Mouse (Mus musculus): ENCODE measurements at regions not wholly inside any gene's neighbourhood (a gene's known extent, or its start where the extent isn't known, plus 50 kb on each side); places are given as distances from the start of the nearest gene placed in this dataset.
A peak's percentile ranks its signal among the peaks of the same experiment; 100 is the strongest.
"Not testable (repeated sequence)": the region's sequence is repeated elsewhere in the genome, so short reads cannot be mapped to it uniquely, and the experiment has no call there.

DNA sequence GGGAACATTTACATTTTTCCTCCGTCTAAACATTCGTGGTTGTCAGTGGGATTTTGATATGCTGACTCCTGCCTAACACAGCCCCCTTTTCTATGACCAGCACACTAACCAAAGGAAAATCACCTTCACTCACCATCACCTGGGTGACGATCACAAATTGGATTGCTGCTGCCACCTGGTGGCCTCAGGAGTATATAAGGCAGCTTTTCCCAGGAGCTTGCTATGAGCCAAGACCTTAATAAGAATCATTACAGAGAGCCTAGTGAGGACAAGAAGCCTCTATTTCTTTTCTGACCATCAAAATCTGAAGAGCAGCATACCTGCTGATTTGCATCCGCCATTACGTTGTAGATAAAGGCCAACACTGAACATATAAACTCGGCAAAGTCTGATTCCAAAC is 137.3 kb upstream of the Nabp1 start:
- intact Hi-C loops (cut with DNase I; ENCODE audit: low total_unique reads): no loop called here
- no peak for DNase-seq

DNA sequence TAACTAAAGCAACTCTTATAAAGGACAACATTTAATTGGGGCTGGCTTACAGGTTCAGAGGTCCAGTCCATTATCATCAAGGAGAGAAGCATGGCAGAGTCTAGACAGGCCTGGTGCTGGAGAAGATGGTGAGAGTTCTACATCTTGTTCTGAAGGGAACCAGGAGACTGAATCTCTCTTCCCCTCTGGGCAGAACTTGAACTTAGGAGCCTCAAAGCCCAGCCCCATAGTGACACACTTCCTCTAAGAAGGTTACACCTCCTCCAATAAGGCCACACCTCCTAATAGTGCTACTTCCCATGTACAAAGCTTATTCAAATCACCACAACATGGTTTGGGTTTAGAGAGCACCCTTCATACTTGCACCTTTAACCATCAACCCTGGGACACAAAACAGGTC is 136.5 kb upstream of the Nabp1 start:
- DNase-seq: no peak
- intact Hi-C loops (cut with DNase I; ENCODE audit: low total_unique reads): no loop called here

DNA sequence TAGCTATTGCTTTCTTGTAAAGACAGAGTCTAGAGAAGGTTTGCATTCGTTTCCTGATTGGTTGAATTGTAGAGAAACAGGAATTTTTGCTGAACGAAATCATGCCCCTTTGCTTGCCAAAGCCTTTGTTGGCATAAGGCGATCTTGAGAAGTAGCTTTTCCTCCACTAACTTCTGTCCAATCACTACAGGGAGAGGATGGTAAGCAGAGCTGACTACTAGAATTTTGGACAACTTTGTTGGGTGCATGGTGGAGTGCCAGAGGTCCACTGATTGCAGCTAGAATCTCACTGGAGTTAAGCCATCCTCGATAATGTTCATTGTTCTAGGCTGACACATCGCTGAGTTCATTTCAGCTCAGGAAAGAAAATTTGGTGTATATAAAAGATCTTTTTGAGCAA is 131.1 kb upstream of the Nabp1 start:
- intact Hi-C loops (cut with DNase I; ENCODE audit: low total_unique reads): no loop called here

DNA sequence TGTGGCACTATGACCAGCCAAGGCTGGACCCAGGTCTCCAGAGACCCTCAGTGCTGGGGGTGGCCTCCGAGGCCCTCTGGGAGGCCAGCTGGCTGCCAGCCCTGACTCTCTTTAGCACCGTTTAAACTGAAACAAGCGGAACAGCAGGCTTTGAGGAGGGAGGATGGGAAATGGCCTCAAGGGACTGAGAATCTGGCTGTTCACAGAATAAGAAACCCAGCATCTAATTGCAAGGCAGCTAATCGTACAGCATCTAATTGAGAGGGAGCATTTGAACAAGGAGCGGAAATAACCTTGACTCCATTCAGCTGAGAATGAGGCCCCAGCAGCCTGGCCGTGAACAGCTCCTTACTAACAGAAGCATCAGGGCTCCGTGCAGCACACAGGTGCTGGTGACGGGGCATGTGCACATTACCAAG is 129.2 kb upstream of the Nabp1 start:
- no peak for DNase-seq

More for the DNA sequence above, 131.1 kb upstream of the Nabp1 start:
- no peak for DNase-seq

DNA sequence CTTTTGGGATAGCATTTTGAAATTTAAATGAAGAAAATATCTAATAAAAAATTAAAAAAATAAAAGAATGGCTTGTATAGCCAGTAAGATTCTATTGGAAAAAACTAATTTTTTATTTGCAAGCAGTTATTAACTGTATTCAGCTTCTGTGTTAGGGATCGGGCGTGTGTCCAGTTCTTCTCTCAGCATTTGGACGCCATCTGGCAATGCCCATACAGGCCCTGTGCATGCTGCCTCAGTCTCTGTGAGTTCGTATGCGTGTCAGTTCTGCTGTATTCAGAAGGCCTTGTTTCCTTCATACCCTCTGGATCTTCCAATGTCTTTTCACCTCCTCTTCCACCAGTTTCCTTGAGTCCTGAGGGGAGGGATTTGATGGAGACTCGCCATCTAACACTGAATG is 123.8 kb upstream of the Nabp1 start:
- intact Hi-C loops (cut with DNase I; ENCODE audit: low total_unique reads): no loop called here

More for the DNA sequence above, 129.2 kb upstream of the Nabp1 start:
- intact Hi-C loops (cut with DNase I; ENCODE audit: low total_unique reads): no loop called here

DNA sequence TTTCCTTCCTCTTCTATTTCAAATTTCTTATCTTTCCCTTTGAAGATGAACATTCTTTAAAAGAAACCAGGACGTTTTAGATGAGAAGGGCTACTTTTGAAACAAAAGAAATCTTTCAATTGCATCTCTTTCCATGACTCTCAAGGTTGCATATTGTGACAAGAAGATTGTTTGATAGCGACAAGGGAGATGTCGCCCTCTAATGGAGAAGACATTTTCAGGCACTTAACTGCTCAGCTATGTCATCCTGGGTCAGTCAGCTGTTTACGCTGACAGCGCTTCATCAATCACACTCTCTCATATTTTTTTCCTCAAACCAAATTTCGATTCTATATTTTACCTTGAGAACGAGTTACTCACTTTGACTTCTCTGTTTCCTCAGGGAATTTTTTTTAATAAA is 122.2 kb upstream of the Nabp1 start:
- no peak for DNase-seq
- intact Hi-C loops (cut with DNase I; ENCODE audit: low total_unique reads): no loop called here

More for the DNA sequence above, 123.8 kb upstream of the Nabp1 start:
- no peak for DNase-seq

DNA sequence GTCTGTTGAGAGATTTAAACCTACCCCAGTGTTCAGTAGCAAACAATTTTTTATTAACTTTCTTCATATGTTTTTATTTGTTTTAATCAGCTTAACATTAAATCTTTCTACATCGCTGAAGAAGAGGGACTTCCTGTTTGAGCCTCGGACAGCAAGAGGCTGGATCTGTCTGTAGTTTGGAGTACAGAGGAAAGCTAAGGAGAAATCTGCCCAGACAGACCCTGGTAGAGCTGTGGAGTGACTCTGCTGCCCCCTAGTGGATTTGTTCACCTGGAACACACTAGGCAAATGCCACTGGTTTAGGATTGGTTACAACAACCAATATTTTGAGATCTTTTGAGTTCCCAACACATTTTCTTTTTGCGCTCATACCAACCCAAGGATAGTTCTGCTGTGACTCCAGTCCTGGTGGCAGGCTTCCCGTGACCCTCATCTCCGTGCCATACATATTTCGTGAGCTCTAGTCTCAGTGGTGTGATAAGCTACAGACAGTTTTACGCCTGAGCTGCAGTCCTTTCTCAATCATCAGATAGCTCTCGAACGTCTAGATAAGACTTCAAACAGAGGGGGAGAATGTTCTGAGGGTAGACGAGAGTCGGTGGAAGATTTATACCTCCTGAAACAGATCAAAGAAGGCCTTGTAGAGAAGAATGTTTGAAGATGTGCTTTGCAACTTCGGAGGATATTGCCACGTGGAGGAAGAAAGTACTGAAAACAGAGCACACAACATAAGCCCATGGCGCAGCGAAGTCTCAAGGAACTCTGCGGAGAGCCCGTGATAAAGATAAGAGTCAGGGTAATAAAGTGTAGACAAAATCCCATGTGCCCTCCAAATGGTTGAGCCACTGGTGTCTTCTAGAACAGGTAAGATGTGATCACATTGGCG is 119.0 kb upstream of the Nabp1 start:
- intact Hi-C loops (cut with DNase I; ENCODE audit: low total_unique reads): loop anchor here (2.0 kb wide), 1 partner anchor 132 kb away; no protein-coding TSS in a partner anchor

DNA sequence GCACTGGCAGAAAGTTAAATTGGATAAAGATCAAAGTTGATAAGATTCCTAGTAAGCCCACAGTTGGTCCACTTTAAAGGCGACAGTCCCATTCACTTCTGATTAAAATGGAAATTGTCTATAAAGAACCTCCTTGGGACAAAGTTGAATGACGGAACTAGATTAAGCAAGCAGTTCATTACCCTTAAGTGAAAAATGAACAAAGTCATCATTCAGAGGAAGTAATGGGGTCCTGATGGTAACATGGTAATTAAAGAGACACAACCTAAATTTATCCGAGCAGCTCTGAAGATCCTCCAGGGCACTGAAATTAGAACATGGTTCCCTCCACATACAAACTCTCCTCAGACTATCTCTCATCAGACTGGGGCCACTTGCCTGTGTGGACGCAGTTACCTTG is 116.4 kb upstream of the Nabp1 start:
- DNase-seq: no peak
- intact Hi-C loops (cut with DNase I; ENCODE audit: low total_unique reads): no loop called here

More for the DNA sequence above, 119.0 kb upstream of the Nabp1 start:
- peak; percentile 73 for DNase-seq

DNA sequence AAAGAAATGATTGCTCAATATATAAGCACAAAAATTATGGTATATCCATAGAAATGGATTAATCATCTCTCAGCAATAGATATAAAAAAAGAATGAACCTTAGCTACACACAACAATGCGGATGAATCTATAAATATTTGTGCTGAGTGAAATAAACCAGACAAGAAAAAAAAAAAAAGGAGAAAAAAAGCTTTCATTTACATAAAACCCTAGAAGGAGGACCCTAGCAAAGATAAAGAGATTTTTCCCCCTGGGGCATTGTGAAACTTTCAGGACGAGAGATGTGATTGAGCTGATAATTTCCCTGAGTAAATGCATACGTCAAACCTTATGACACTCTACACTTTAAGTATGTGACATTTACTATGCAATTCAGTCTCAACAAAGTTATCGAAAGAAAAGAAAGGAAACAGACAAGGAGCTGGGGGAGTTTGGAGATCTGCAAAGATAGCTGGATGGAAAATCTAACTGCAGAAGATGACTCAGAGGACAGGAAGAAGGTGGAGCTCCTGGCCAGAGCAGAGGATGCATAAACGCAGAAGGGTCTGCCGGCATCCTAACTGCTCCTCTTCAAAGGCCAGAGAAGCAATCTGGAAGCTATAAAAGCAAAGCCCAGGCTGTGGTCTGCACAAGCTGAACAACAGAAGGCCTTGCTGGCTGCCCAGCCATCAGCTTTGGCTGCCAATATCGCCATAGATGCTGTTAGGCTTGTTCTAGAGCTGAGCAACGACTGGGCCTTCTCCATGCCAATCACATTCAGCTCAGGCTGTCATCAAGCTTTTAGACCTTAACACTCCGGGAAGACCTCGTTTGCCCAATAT is 115.6 kb upstream of the Nabp1 start:
- DNase-seq: no peak
- intact Hi-C loops (cut with DNase I; ENCODE audit: low total_unique reads): no loop called here

DNA sequence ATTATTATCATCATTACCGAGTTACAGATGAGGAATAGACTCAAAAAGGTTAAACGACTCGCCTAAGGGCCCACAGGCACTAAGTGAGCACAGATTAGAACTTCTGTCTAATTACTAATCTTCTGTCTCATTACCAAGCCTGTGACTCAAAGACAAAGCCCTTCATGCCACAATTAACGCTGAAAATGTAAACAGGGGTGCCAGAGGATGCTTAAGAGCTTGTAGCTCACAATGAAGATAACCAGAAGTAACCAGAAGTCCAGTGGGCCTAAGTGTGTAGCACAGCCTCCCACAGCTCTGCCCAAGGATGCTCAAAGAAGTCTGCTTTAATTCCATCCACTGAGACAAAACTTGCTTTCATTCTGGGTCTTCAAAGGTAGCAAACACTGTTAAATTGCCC is 113.7 kb upstream of the Nabp1 start:
- DNase-seq: no peak
- intact Hi-C loops (cut with DNase I; ENCODE audit: low total_unique reads): no loop called here

DNA sequence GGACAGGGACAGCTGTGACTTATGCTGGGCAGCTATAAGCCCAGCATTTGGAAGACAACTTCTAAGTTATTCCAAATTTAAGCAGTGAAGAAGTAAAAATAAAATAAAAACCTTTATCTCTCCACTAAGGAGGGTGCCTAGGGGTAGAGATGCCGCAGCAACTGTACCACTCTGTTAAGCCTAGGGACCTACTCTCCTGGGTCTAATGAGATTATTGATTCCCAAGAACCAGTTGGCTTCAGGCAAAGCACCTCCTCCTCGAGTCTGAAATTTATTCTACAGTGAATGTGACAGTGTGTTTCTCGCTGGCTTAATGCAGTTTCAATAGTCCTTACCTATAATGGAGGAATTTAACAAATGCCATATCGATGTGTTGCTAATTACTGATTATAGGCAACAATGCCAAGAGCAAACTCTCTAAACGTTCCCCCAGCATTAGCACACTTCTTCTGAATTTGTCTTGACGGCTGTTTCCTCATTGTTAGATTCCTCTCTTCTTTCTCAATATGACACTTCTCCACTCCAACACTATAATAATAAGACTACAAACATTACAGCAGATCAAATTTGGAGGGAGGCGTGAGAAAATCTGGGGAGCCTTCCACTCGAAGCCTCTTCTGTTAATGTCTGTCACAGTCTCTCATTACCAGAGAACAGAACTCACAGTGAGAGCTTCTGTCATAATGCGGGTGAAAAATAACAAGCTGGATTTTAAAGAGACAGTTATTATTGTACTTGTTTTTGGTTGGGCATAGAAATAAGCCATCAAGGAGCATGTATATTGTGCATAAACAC is 112.6 kb upstream of the Nabp1 start:
- DNase-seq: no peak
- intact Hi-C loops (cut with DNase I; ENCODE audit: low total_unique reads): no loop called here

DNA sequence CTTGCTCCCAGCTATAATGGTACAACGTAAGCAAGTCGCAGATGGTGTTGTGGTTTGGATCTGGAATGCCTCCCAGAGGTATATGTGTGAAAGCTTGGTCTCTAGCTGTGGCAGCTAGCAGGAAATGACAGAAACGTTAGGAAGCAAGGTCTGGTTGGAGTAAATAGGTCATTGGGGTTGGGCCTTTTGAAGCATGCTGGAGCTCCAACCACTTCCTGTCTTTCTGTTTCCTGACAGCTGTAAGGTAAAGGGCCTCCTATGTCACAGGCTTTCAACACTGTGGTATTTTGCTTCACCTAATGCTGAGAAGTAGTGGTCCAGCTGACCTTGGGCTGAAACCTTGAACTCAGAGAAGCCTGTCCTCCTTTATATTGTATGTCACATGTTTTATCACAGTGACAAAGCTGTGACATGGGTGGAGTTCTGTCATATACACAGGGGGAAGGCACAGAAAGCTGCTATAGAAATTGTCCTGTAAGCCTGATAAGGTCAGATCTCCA is 106.8 kb upstream of the Nabp1 start:
- intact Hi-C loops (cut with DNase I; ENCODE audit: low total_unique reads): no loop called here
- no peak for DNase-seq

DNA sequence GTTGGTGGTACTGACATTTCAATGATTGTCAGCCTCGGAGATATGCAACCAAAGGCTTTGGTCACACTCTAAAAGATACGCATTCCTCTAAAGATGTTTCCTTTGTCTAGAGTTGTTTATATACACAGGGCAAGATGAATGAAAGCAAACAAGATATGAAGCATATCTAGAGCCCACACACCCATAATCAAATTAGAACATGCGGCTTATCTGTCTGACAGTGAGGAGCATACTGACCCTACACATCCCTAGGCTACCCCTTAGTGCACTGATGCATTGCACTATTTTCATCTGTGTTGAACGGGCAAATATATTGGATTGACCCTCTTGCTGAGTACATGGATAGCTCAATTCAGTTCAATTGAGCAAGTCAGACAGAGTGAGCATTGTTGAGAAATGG is 105.6 kb upstream of the Nabp1 start:
- no peak for DNase-seq
- intact Hi-C loops (cut with DNase I; ENCODE audit: low total_unique reads): no loop called here

DNA sequence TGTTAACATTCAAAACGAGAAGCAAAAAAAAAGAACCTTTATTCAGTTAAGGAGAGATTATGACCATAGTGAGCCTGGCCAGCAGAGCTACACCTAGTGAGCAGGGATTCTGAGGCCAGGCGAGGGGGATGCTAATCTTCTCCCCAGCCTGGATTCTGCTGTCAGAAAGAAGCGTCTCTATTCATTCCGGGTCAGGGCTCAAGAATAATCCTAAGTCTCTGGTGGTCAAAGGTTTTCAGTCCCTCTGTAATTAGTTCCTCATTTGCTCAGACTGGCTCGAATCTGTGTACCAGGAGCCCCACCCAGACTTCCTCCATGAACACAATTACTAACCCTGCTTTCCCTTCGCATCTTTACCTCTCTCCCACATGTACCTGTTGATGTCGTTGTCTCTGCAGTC is 101.8 kb upstream of the Nabp1 start:
- intact Hi-C loops (cut with DNase I; ENCODE audit: low total_unique reads): no loop called here
- no peak for DNase-seq

DNA sequence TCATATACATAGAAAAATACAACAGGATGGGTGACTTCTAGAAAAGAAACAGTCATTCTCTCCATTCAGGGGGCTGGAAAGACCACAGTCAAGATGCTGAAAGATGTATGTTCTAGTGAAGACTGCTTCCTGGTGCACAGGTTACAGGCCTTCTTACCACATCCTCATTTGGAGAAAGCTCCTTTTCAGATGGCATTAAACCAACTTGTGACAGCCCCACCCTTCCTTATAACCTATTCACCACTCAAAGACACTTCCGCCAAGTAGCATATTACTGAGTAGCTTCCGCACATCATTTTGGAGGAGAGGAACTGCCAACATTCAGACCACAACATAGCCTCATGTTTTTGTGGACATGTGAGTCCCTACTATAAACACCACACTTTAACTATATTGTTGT is 99.5 kb upstream of the Nabp1 start:
- no peak for DNase-seq
- intact Hi-C loops (cut with DNase I; ENCODE audit: low total_unique reads): no loop called here

DNA sequence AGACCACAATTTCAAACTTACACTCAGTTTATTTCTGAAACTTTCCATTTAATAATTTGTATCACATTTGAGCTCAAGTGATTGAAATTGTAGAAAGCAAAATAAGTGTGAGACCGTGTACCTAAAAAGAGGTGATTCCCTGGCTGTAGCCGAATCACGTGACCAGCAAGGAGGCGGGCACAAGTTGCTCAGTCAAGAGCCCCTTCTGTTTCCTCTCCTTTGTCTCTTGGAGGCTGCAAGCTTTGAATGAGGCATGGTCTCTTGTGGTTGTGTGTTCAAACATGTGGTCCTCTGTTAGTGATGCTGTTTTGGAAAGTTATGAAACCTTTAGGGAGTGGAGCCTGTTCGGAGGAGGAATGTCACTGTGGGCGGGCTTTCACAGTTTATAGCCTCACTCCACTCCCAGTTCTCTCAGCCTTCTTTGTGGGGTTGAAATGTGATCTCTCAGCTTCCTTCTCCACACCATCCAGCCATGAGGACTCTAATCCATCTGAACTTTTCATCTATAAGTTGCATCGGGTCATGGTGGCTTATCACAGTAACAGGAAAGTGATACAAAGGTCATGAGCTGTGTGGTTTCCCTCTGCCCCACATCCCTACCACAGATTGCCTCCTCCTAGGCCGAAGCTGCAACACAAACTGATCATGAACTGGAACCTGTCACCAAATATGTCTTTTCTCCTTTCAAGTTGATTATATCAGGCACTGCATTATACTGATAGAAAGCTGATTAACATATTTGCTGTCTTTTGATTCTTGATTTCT is 94.3 kb upstream of the Nabp1 start:
- DNase-seq: no peak
- intact Hi-C loops (cut with DNase I; ENCODE audit: low total_unique reads): no loop called here

DNA sequence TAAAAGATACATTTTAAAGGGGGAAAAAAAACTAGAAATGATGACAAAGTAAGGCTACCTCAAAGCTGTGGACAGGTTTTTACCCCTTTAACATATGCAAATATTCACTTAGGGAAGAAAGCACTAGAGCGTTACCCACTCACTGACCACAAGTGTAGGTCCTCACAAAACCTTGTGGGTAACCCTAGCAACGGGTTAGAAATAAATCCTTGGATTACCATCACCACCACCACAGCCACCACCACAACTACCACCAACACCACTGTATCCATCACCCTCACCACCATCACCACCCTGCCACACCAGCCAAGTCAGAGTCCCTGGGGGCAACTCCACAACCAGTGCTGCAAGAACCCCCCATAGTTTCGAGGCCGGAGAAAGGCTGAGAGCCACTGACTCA is 91.4 kb upstream of the Nabp1 start:
- intact Hi-C loops (cut with DNase I; ENCODE audit: low total_unique reads): no loop called here
- DNase-seq: no peak

DNA sequence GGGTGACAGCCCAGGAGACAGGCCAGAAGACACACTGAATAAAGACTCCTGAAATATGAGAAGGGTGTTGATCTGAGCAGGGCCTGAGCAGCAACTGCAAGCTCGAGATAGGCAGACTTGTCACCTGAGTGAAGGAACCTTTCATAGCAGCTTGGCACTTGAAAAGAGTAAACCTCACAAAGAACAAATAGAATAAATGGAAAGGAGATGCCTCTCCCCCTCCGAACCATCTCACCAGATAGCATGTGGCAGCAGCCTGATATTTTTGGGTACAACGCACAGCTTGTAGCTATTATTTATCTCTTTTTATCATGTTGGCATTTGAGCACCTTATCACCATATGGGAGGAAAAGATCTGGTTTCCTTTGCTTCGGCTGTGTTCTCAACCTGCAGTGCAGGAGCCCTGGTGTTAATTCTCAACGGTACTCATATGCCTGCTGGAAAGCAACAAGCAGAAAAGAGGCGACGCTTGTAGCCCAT is 88.0 kb upstream of the Nabp1 start:
- no peak for DNase-seq
- intact Hi-C loops (cut with DNase I; ENCODE audit: low total_unique reads): no loop called here

DNA sequence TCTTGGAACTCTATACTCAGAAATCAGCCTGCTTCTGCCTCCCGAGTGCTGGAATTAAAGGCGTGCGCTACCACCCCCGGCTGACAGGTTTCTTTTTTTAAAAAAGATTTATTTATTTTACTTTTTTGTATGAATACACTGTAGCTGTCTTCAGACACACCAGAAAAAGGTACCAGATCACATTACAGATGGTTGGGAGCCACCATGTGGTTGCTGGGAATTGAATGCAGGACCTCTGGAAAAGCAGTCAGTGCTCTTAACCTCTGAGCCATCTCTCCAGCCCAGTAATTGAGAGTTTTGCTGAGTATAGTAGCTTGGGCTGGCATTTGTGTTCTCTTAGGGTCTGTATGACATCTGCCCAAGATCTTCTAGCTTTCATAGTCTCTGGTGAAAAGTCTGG is 78.4 kb upstream of the Nabp1 start:
- DNase-seq; intact Hi-C loops (cut with DNase I; ENCODE audit: low total_unique reads): not testable (repeated sequence)
